Mouse (Mus musculus): ENCODE measurements around the gene Tbl2. TPM values are rescaled to one million over a fixed set of nuclear protein-coding genes. Genes with fewer than 3 reads are reported as not detected.

The Tbl2 gene
- 16.4 and 17.2 TPM in 2 replicates for polyA plus RNA-seq (2014; fragmentation: Nextera tagmentation; extraction: Ambion mirVana)

- no peaks in the 10 kb centered on the region for H3K9me3 ChIP-seq (ENCODE audit: control insufficient read depth, low read length)
- H3K36me3 ChIP-seq (ENCODE audit: control insufficient read depth, insufficient read depth, low read length) = no peaks in the 10 kb centered on the region
- peak within 1 kb of the TSS; percentile 77 for H3K4me3 ChIP-seq (ENCODE audit: low read depth, low read length)
- peak within 1 kb of the TSS; percentile 83 for H3K4me2 ChIP-seq (ENCODE audit: low read depth, low read length)
- ATAC-seq (ENCODE audit: low read depth) = peak; percentile 98
- WGBS = under 1% methylated on average over 63 of the region's 63 CpGs
- peak within 1 kb of the TSS; percentile 79 for H3K27ac ChIP-seq (ENCODE audit: low read depth, low read length)
- H3K4me1 ChIP-seq (ENCODE audit: control insufficient read depth, insufficient read depth, low read length) = no peaks in the 10 kb centered on the region; the same call in 1 of the 2 replicates
- no peaks in the 10 kb centered on the region for H3K27me3 ChIP-seq (ENCODE audit: control insufficient read depth, insufficient read depth, low read length)
- H3K9ac ChIP-seq (replicated peaks; ENCODE audit: low read depth, low read length) = peak within 1 kb of the TSS; percentile 62
Observed at GRCm38 (mm10) chr5:135149053-135149819, at the start of gene Tbl2. Gene Tbl2 (plus strand): TSS chr5:135149657.

- 79% methylated on average over 1 of the region's 1 CpGs for WGBS
Observed at GRCm38 (mm10) chr5:135100981-135101380, 48.5 kb upstream of the Tbl2 start.

GRCm38 (mm10) chr5:135103999-135104660, 45.3 kb upstream of the Tbl2 start:
- Histone ChIP-seq H3K4me1 (ENCODE audit: control insufficient read depth, insufficient read depth, low read length) (peaks cover 5% of the 10 kb centered on the region; the same call in 1 of the 2 replicates), H3K4me2 (ENCODE audit: low read depth, low read length) (no peak overlapping the region), H3K36me3 (ENCODE audit: control insufficient read depth, insufficient read depth, low read length) (no peaks in the 10 kb centered on the region), H3K27me3 (ENCODE audit: control insufficient read depth, insufficient read depth, low read length) (peaks cover 16% of the 10 kb centered on the region), H3K9me3 (ENCODE audit: control insufficient read depth, low read length) (no peaks in the 10 kb centered on the region), H3K9ac (replicated peaks; ENCODE audit: low read depth, low read length) (no peak overlapping the region), H3K27ac (ENCODE audit: low read depth, low read length) (no peak overlapping the region), H3K4me3 (ENCODE audit: low read depth, low read length) (no peak overlapping the region)
- no peak for ATAC-seq (ENCODE audit: low read depth)
- 66% methylated on average over 11 of the region's 11 CpGs for WGBS

More at GRCm38 (mm10) chr5:135100981-135101380, 48.5 kb upstream of the Tbl2 start:
- Histone ChIP-seq H3K9ac (replicated peaks; ENCODE audit: low read depth, low read length) (no peak overlapping the region), H3K9me3 (ENCODE audit: control insufficient read depth, low read length) (no peaks in the 10 kb centered on the region), H3K4me1 (ENCODE audit: control insufficient read depth, insufficient read depth, low read length) (no peaks in the 10 kb centered on the region), H3K4me3 (ENCODE audit: low read depth, low read length) (no peak overlapping the region), H3K27me3 (ENCODE audit: control insufficient read depth, insufficient read depth, low read length) (no peaks in the 10 kb centered on the region), H3K27ac (ENCODE audit: low read depth, low read length) (no peak overlapping the region), H3K36me3 (ENCODE audit: control insufficient read depth, insufficient read depth, low read length) (no peaks in the 10 kb centered on the region), H3K4me2 (ENCODE audit: low read depth, low read length) (no peak overlapping the region)
- no peak for ATAC-seq (ENCODE audit: low read depth)

GRCm38 (mm10) chr5:135106758-135107256, 42.6 kb upstream of the Tbl2 start:
- Histone ChIP-seq H3K4me3 (ENCODE audit: low read depth, low read length) (peak overlapping the region; percentile 44), H3K36me3 (ENCODE audit: control insufficient read depth, insufficient read depth, low read length) (no peaks in the 10 kb centered on the region), H3K27me3 (ENCODE audit: control insufficient read depth, insufficient read depth, low read length) (peaks cover 19% of the 10 kb centered on the region), H3K4me2 (ENCODE audit: low read depth, low read length) (peak overlapping the region; percentile 71), H3K9ac (replicated peaks; ENCODE audit: low read depth, low read length) (peak overlapping the region; percentile 29), H3K4me1 (ENCODE audit: control insufficient read depth, insufficient read depth, low read length) (peaks cover 5% of the 10 kb centered on the region; the same call in 1 of the 2 replicates), H3K9me3 (ENCODE audit: control insufficient read depth, low read length) (no peaks in the 10 kb centered on the region), H3K27ac (ENCODE audit: low read depth, low read length) (no peak overlapping the region)
- ATAC-seq (ENCODE audit: low read depth) = peak; percentile 87
- WGBS = under 1% methylated on average over 47 of the region's 48 CpGs

- Histone ChIP-seq H3K36me3 (ENCODE audit: control insufficient read depth, insufficient read depth, low read length) (no peaks in the 10 kb centered on the region), H3K4me3 (ENCODE audit: low read depth, low read length) (0 out of 2 replicates have a peak overlapping the region, but pooled peaks have one; percentile 12), H3K4me1 (ENCODE audit: control insufficient read depth, insufficient read depth, low read length) (peaks cover 5% of the 10 kb centered on the region; the same call in 1 of the 2 replicates), H3K9me3 (ENCODE audit: control insufficient read depth, low read length) (no peaks in the 10 kb centered on the region), H3K4me2 (ENCODE audit: low read depth, low read length) (peak overlapping the region; percentile 71), H3K27ac (ENCODE audit: low read depth, low read length) (no peak overlapping the region), H3K9ac (replicated peaks; ENCODE audit: low read depth, low read length) (no peak overlapping the region), H3K27me3 (ENCODE audit: control insufficient read depth, insufficient read depth, low read length) (peaks cover 19% of the 10 kb centered on the region)
- WGBS = 8% methylated on average over 40 of the region's 40 CpGs
- peak; percentile 21; the same call in 1 of the 2 replicates for ATAC-seq (ENCODE audit: low read depth)
Observed at GRCm38 (mm10) chr5:135107521-135108501, 41.6 kb upstream of the Tbl2 start.

GRCm38 (mm10) chr5:135109017-135109416, 40.4 kb upstream of the Tbl2 start:
- peaks cover 19% of the 10 kb centered on the region for H3K27me3 ChIP-seq (ENCODE audit: control insufficient read depth, insufficient read depth, low read length)
- no peak for ATAC-seq (ENCODE audit: low read depth)
- no peaks in the 10 kb centered on the region for H3K36me3 ChIP-seq (ENCODE audit: control insufficient read depth, insufficient read depth, low read length)
- no peak overlapping the region for H3K9ac ChIP-seq (replicated peaks; ENCODE audit: low read depth, low read length)
- no peak overlapping the region for H3K27ac ChIP-seq (ENCODE audit: low read depth, low read length)
- H3K9me3 ChIP-seq (ENCODE audit: control insufficient read depth, low read length) = no peaks in the 10 kb centered on the region
- H3K4me2 ChIP-seq (ENCODE audit: low read depth, low read length) = no peak overlapping the region
- 57% methylated on average over 6 of the region's 6 CpGs for WGBS
- H3K4me3 ChIP-seq (ENCODE audit: low read depth, low read length) = no peak overlapping the region
- H3K4me1 ChIP-seq (ENCODE audit: control insufficient read depth, insufficient read depth, low read length) = peaks cover 5% of the 10 kb centered on the region; the same call in 1 of the 2 replicates

- H3K36me3 ChIP-seq (ENCODE audit: control insufficient read depth, insufficient read depth, low read length) = no peaks in the 10 kb centered on the region
- H3K4me1 ChIP-seq (ENCODE audit: control insufficient read depth, insufficient read depth, low read length) = peaks cover 5% of the 10 kb centered on the region; the same call in 1 of the 2 replicates
- no peak overlapping the region for H3K4me2 ChIP-seq (ENCODE audit: low read depth, low read length)
- peaks cover 19% of the 10 kb centered on the region for H3K27me3 ChIP-seq (ENCODE audit: control insufficient read depth, insufficient read depth, low read length)
- H3K4me3 ChIP-seq (ENCODE audit: low read depth, low read length) = no peak overlapping the region
- H3K9me3 ChIP-seq (ENCODE audit: control insufficient read depth, low read length) = no peaks in the 10 kb centered on the region
- no peak for ATAC-seq (ENCODE audit: low read depth)
- H3K27ac ChIP-seq (ENCODE audit: low read depth, low read length) = no peak overlapping the region
- H3K9ac ChIP-seq (replicated peaks; ENCODE audit: low read depth, low read length) = no peak overlapping the region
- 88% methylated on average over 3 of the region's 3 CpGs for whole genome bisulfite sequencing
Observed at GRCm38 (mm10) chr5:135109426-135109825, 40.0 kb upstream of the Tbl2 start.

GRCm38 (mm10) chr5:135109976-135110375, 39.5 kb upstream of the Tbl2 start:
- H3K27me3 ChIP-seq (ENCODE audit: control insufficient read depth, insufficient read depth, low read length) = peaks cover 19% of the 10 kb centered on the region
- H3K4me3 ChIP-seq (ENCODE audit: low read depth, low read length) = no peak overlapping the region
- H3K9ac ChIP-seq (replicated peaks; ENCODE audit: low read depth, low read length) = no peak overlapping the region
- peaks cover 5% of the 10 kb centered on the region; the same call in 1 of the 2 replicates for H3K4me1 ChIP-seq (ENCODE audit: control insufficient read depth, insufficient read depth, low read length)
- no peak overlapping the region for H3K27ac ChIP-seq (ENCODE audit: low read depth, low read length)
- H3K4me2 ChIP-seq (ENCODE audit: low read depth, low read length) = no peak overlapping the region
- 73% methylated on average over 6 of the region's 6 CpGs for WGBS
- no peak for ATAC-seq (ENCODE audit: low read depth)
- H3K9me3 ChIP-seq (ENCODE audit: control insufficient read depth, low read length) = no peaks in the 10 kb centered on the region
- H3K36me3 ChIP-seq (ENCODE audit: control insufficient read depth, insufficient read depth, low read length) = no peaks in the 10 kb centered on the region

All from neural tube, embryonic 14.5 days (tissue).